In the genomic region with DNA sequence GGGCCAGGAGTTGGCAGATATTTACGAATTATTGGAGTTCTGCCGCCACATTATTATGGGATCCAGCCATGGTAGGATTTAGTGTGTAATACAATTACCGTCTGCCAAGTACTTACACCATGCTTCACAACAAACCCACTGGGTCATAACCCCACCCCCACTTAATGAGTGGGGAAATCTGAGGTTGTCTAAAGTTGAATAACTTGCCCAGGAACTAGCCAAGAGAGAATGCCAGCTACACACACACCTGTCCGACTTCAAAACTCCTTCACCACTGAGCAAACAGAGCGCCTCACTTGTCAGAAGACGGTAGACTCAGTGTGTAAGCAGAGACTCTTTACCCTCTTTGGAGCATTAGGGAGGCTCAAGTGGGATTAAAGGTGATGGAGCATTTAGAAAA, we compare ENCODE assay signal across 18 mouse cellular contexts. TPM values are rescaled to one million over a fixed set of nuclear protein-coding genes. Genes with fewer than 3 reads are reported as not detected.
"Had no signal": no experiment of that assay in that cellular context is flagged by ENCODE, and none has a peak within 500 bp of the region (broad histone marks: within the 10 kb centered on the region; RNA-seq: fewer than 3 reads in every experiment).

No protein-coding gene starts in this region.

- H3K27ac ChIP-seq: kidney, postnatal 0 days; left cerebral cortex, adult 2 months; limb, embryonic 12.5 days; limb, embryonic 15.5 days; liver, embryonic 14.5 days had no signal

- H3K9ac ChIP-seq: limb, embryonic 12.5 days; limb, embryonic 15.5 days; liver, embryonic 14.5 days; liver, postnatal 0 days had no signal

- H3K9me3 ChIP-seq: limb, embryonic 12.5 days; limb, embryonic 15.5 days had no signal

- ATAC-seq: intestine, postnatal 0 days; liver, postnatal 0 days had no signal

- H3K36me3 ChIP-seq: limb, embryonic 12.5 days; limb, embryonic 15.5 days had no signal

- DNase-seq: kidney, adult 2 months; kidney, postnatal 25 days; layer of hippocampus, postnatal 36 days; left cerebral cortex, postnatal 4 days; liver, postnatal 0 days; midbrain, embryonic 14.5 days; thymus, adult 18-20 months; thymus, postnatal 36 days had no signal

- H3K4me3 ChIP-seq: left cerebral cortex, adult 2 months; limb, embryonic 12.5 days; limb, embryonic 15.5 days had no signal

- H3K4me2 ChIP-seq: limb, embryonic 12.5 days; limb, embryonic 15.5 days; liver, embryonic 11.5 days; midbrain, embryonic 11.5 days had no signal

RNA-seq across cellular contexts. Expression of gene Ttc9, which starts 3.6 kb away (rescaled TPM):
- polyA plus RNA-seq: liver, postnatal 0 days had no signal

RNA-seq across cellular contexts. Expression of gene Adam21, which starts 59.2 kb away (rescaled TPM):
- polyA plus RNA-seq: intestine, postnatal 0 days; large intestine, adult 2 months; liver, postnatal 0 days; spleen, adult 2 months had no signal
